Mouse (Mus musculus): Measurements from ENCODE around the gene Ltbp4.

The Ltbp4 gene

GRCm38 (mm10) chr7:27329981-27330380, 7.5 kb downstream of the Ltbp4 start:
- in situ Hi-C loops (cut with MboI, MseI) = loop anchor here in 1 of 2 experiments (10.0 kb wide), 1 partner anchor 1695 kb away; no protein-coding TSS in a partner anchor

- in situ Hi-C loops (cut with MboI, MseI) = loop anchor here in 1 of 2 experiments (10.0 kb wide), 1 partner anchor 1695 kb away; no protein-coding TSS in a partner anchor
These were observed 8.1 kb downstream of the Ltbp4 start for GRCm38 (mm10) chr7:27329326-27329947.

- in situ Hi-C loops (cut with MboI, MseI) = loop anchor here in 1 of 2 experiments (10.0 kb wide), 1 partner anchor 1696 kb away; no protein-coding TSS in a partner anchor
These were observed 8.8 kb downstream of the Ltbp4 start for GRCm38 (mm10) chr7:27328648-27329047.

- in situ Hi-C loops (cut with MboI, MseI) = loop anchor here in 1 of 2 experiments (10.0 kb wide), 1 partner anchor 1697 kb away; no protein-coding TSS in a partner anchor
These were observed 9.3 kb downstream of the Ltbp4 start for GRCm38 (mm10) chr7:27328161-27328560.

- in situ Hi-C loops (cut with MboI, MseI) = loop anchor here in 1 of 2 experiments (10.0 kb wide), 1 partner anchor 1697 kb away; no protein-coding TSS in a partner anchor
These were observed 10.0 kb downstream of the Ltbp4 start for GRCm38 (mm10) chr7:27327500-27327899.

- in situ Hi-C loops (cut with MboI, MseI) = loop anchor here in 1 of 2 experiments (10.0 kb wide), 1 partner anchor 1699 kb away; no protein-coding TSS in a partner anchor
These were observed 11.2 kb downstream of the Ltbp4 start for GRCm38 (mm10) chr7:27326101-27326880.

- in situ Hi-C loops (cut with MboI, MseI) = loop anchor here in 1 of 2 experiments (10.0 kb wide), 1 partner anchor 1699 kb away; no protein-coding TSS in a partner anchor
These were observed 11.8 kb downstream of the Ltbp4 start for GRCm38 (mm10) chr7:27325697-27326096.

GRCm38 (mm10) chr7:27324928-27325327, 12.6 kb downstream of the Ltbp4 start:
- in situ Hi-C loops (cut with MboI, MseI) = loop anchor here in 1 of 2 experiments (5.0 to 10.0 kb wide), 2 partner anchors 83 to 1700 kb away; no protein-coding TSS in a partner anchor

GRCm38 (mm10) chr7:27324161-27324560, 13.3 kb downstream of the Ltbp4 start:
- in situ Hi-C loops (cut with MboI, MseI) = loop anchor here in 1 of 2 experiments (5.0 to 10.0 kb wide), 2 partner anchors 82 to 1701 kb away; no protein-coding TSS in a partner anchor

GRCm38 (mm10) chr7:27323001-27323400, 14.5 kb downstream of the Ltbp4 start:
- in situ Hi-C loops (cut with MboI, MseI) = loop anchor here in 1 of 2 experiments (5.0 to 10.0 kb wide), 2 partner anchors 81 to 1702 kb away; no protein-coding TSS in a partner anchor

- in situ Hi-C loops (cut with MboI, MseI) = loop anchor here in 1 of 2 experiments (5.0 to 10.0 kb wide), 2 partner anchors 80 to 1703 kb away; no protein-coding TSS in a partner anchor
These were observed 15.2 kb downstream of the Ltbp4 start for GRCm38 (mm10) chr7:27322291-27322690.

- in situ Hi-C loops (cut with MboI, MseI) = no loop called here
These were observed 18.1 kb downstream of the Ltbp4 start for GRCm38 (mm10) chr7:27319411-27319810.

- in situ Hi-C loops (cut with MboI, MseI) = no loop called here
These were observed 21.5 kb downstream of the Ltbp4 start for GRCm38 (mm10) chr7:27315958-27316357.

GRCm38 (mm10) chr7:27314393-27314792, 23.1 kb downstream of the Ltbp4 start:
- in situ Hi-C loops (cut with MboI, MseI) = no loop called here

- in situ Hi-C loops (cut with MboI, MseI) = no loop called here
These were observed 25.7 kb downstream of the Ltbp4 start for GRCm38 (mm10) chr7:27311651-27312284.

GRCm38 (mm10) chr7:27310996-27311535, 26.4 kb downstream of the Ltbp4 start:
- in situ Hi-C loops (cut with MboI, MseI) = no loop called here

GRCm38 (mm10) chr7:27310306-27310705, 27.2 kb downstream of the Ltbp4 start:
- in situ Hi-C loops (cut with MboI, MseI) = no loop called here

GRCm38 (mm10) chr7:27309832-27310231, 27.7 kb downstream of the Ltbp4 start:
- in situ Hi-C loops (cut with MboI, MseI) = no loop called here

GRCm38 (mm10) chr7:27308821-27309549, 28.5 kb downstream of the Ltbp4 start:
- in situ Hi-C loops (cut with MboI, MseI) = no loop called here

- in situ Hi-C loops (cut with MboI, MseI) = no loop called here
These were observed 29.9 kb downstream of the Ltbp4 start for GRCm38 (mm10) chr7:27307551-27307950.

All from T-helper 17 cell (primary cell).